8 mouse cellular contexts compared by ENCODE assay signal in genomic region chr10:52417998-52418860, GRCm38 (mm10). TPM values are rescaled to one million over a fixed set of nuclear protein-coding genes. Genes with fewer than 3 reads are reported as not detected.
DNase-seq lines count a peak whose midpoint lies in the region; ATAC-seq lines count a peak whose summit lies in the region.

No protein-coding gene starts in this region.

- peak overlapping the region; percentile 74 for H3K4me2 ChIP-seq in kidney, embryonic 14.5 days (replicated peaks; ENCODE audit: low read depth, low read length)
- H3K4me2 ChIP-seq in forebrain, embryonic 16.5 days (ENCODE audit: low read length) = peak overlapping the region; percentile 76
- peak overlapping the region; percentile 73 for H3K4me2 ChIP-seq in limb, embryonic 12.5 days
- peak overlapping the region; percentile 60 for H3K4me2 ChIP-seq in neural tube, embryonic 12.5 days (replicated peaks)

- H3K27me3 ChIP-seq in kidney, embryonic 14.5 days (ENCODE audit: control insufficient read depth, insufficient read depth, low read length) = no peaks in the 10 kb centered on the region
- no peaks in the 10 kb centered on the region for H3K27me3 ChIP-seq in forebrain, embryonic 16.5 days (replicated peaks; ENCODE audit: control insufficient read depth, insufficient read depth, low read length)
- H3K27me3 ChIP-seq in limb, embryonic 12.5 days = no peaks in the 10 kb centered on the region
- H3K27me3 ChIP-seq in neural tube, embryonic 12.5 days (replicated peaks) = no peaks in the 10 kb centered on the region

- no peak for DNase-seq in kidney, postnatal 4 days
- DNase-seq in adrenal gland, postnatal 25 days = peak; percentile 48
- no peak for DNase-seq in gastrocnemius, postnatal 36 days
- no peak for DNase-seq in layer of hippocampus, postnatal 14 days (ENCODE audit: low spot score in 2 of 2)

- peak overlapping the region; percentile 76 for H3K4me3 ChIP-seq in kidney, embryonic 14.5 days (ENCODE audit: low read length)
- peak overlapping the region; percentile 97 for H3K4me3 ChIP-seq in forebrain, embryonic 16.5 days (replicated peaks; ENCODE audit: low read length)
- H3K4me3 ChIP-seq in limb, embryonic 12.5 days (replicated peaks) = peak overlapping the region; percentile 97
- peak overlapping the region; percentile 84 for H3K4me3 ChIP-seq in neural tube, embryonic 12.5 days

- peak; percentile 43 for ATAC-seq in kidney, embryonic 14.5 days (ENCODE audit: low FRiP score, low TSS enrichment)
- ATAC-seq in forebrain, embryonic 16.5 days = peak; percentile 27
- ATAC-seq in limb, embryonic 12.5 days (ENCODE audit: insufficient number of reproducible peaks, insufficient read depth, low FRiP score, low TSS enrichment, low read depth) = peak; percentile 38
- peak; percentile 69 for ATAC-seq in neural tube, embryonic 12.5 days (ENCODE audit: low FRiP score, low read depth)

- WGBS in kidney, embryonic 14.5 days = 1% methylated on average over 39 of the region's 39 CpGs
- 1% methylated on average over 39 of the region's 39 CpGs for WGBS in forebrain, embryonic 16.5 days
- 2% methylated on average over 39 of the region's 39 CpGs for WGBS in limb, embryonic 12.5 days
- 2% methylated on average over 39 of the region's 39 CpGs for WGBS in neural tube, embryonic 12.5 days

- H3K27ac ChIP-seq in kidney, embryonic 14.5 days (ENCODE audit: low read depth, low read length) = peak overlapping the region; percentile 84
- H3K27ac ChIP-seq in forebrain, embryonic 16.5 days (ENCODE audit: low read length) = peak overlapping the region; percentile 95
- H3K27ac ChIP-seq in limb, embryonic 12.5 days = peak overlapping the region; percentile 94
- peak overlapping the region; percentile 72 for H3K27ac ChIP-seq in neural tube, embryonic 12.5 days

- peaks cover 9% of the 10 kb centered on the region for H3K4me1 ChIP-seq in kidney, embryonic 14.5 days (ENCODE audit: control insufficient read depth, insufficient read depth, low read length)
- H3K4me1 ChIP-seq in forebrain, embryonic 16.5 days (replicated peaks; ENCODE audit: control insufficient read depth, insufficient read depth, low read length) = peaks cover 24% of the 10 kb centered on the region
- H3K4me1 ChIP-seq in limb, embryonic 12.5 days (replicated peaks) = peaks cover 16% of the 10 kb centered on the region
- peaks cover 11% of the 10 kb centered on the region for H3K4me1 ChIP-seq in neural tube, embryonic 12.5 days

- no peaks in the 10 kb centered on the region for H3K9me3 ChIP-seq in kidney, embryonic 14.5 days (ENCODE audit: control insufficient read depth, low read length)
- H3K9me3 ChIP-seq in forebrain, embryonic 16.5 days (ENCODE audit: control insufficient read depth, low read length) = no peaks in the 10 kb centered on the region
- no peaks in the 10 kb centered on the region for H3K9me3 ChIP-seq in limb, embryonic 12.5 days
- no peaks in the 10 kb centered on the region for H3K9me3 ChIP-seq in neural tube, embryonic 12.5 days

- H3K36me3 ChIP-seq in kidney, embryonic 14.5 days (ENCODE audit: control insufficient read depth, insufficient read depth, low read length) = no peaks in the 10 kb centered on the region
- H3K36me3 ChIP-seq in forebrain, embryonic 16.5 days (ENCODE audit: control insufficient read depth, insufficient read depth) = no peaks in the 10 kb centered on the region
- H3K36me3 ChIP-seq in limb, embryonic 12.5 days = no peaks in the 10 kb centered on the region
- H3K36me3 ChIP-seq in neural tube, embryonic 12.5 days = no peaks in the 10 kb centered on the region

- peak overlapping the region; percentile 91 for H3K9ac ChIP-seq in kidney, embryonic 14.5 days (ENCODE audit: low read depth, low read length)
- peak overlapping the region; percentile 93 for H3K9ac ChIP-seq in forebrain, embryonic 16.5 days (replicated peaks; ENCODE audit: low read depth, low read length)
- peak overlapping the region; percentile 93 for H3K9ac ChIP-seq in limb, embryonic 12.5 days (replicated peaks)
- H3K9ac ChIP-seq in neural tube, embryonic 12.5 days = peak overlapping the region; percentile 87

- intact Hi-C loops in gastrocnemius, postnatal 36 days (cut with DNase I) = loop anchor here (5.0 kb wide), 1 partner anchor 36 kb away; the partner anchor contains the start of gene Gopc

RNA-seq across cellular contexts. Expression of gene Nus1, which starts 0.9 kb away (rescaled TPM):
- polyA plus RNA-seq in kidney, embryonic 14.5 days (2014; fragmentation: Nextera tagmentation; extraction: Ambion mirVana) = 17.2 and 18.5 TPM in 2 replicates
- total RNA-seq in adrenal gland, postnatal 25 days (2021) = 48.7 and 53.9 TPM in 2 replicates
- polyA plus RNA-seq in forebrain, embryonic 16.5 days (2015; fragmentation: Nextera tagmentation; extraction: Ambion mirVana) = 19.2 and 20.3 TPM in 2 replicates
- polyA plus RNA-seq in limb, embryonic 12.5 days (2016; fragmentation: Nextera tagmentation; extraction: Ambion mirVana) = 18.5 and 18.7 TPM in 2 replicates
- polyA plus RNA-seq in neural tube, embryonic 12.5 days (2016; fragmentation: Nextera tagmentation; extraction: Ambion mirVana) = 17.0 and 17.2 TPM in 2 replicates
- 10 to 100 TPM; 16.3 to 17.4 TPM for total RNA-seq in gastrocnemius, postnatal 36 days (2021)
- 10 to 100 TPM; 59.5 to 61.9 TPM for total RNA-seq in layer of hippocampus, postnatal 14 days (2021)

RNA-seq across cellular contexts. Expression of gene Nepn, which starts 29.5 kb away (rescaled TPM):
- polyA plus RNA-seq in kidney, embryonic 14.5 days (2014; fragmentation: Nextera tagmentation; extraction: Ambion mirVana) = not detected in 2 replicates
- total RNA-seq in adrenal gland, postnatal 25 days (2021) = 0.15 TPM in 1 of 2 replicates, not detected in the other
- polyA plus RNA-seq in forebrain, embryonic 16.5 days (2015; fragmentation: Nextera tagmentation; extraction: Ambion mirVana) = not detected in 2 replicates
- polyA plus RNA-seq in limb, embryonic 12.5 days (2016; fragmentation: Nextera tagmentation; extraction: Ambion mirVana) = 0.14 TPM in 1 of 2 replicates, not detected in the other
- not detected in 2 replicates for polyA plus RNA-seq in neural tube, embryonic 12.5 days (2016; fragmentation: Nextera tagmentation; extraction: Ambion mirVana)
- total RNA-seq in gastrocnemius, postnatal 36 days (2021) = under 1 TPM; 0.27 to 0.31 TPM
- total RNA-seq in layer of hippocampus, postnatal 14 days (2021) = not detected

RNA-seq across cellular contexts. Expression of gene Gopc, which starts 36.3 kb away (rescaled TPM):
- 10.4 and 19.0 TPM in 2 replicates for polyA plus RNA-seq in kidney, embryonic 14.5 days (2014; fragmentation: Nextera tagmentation; extraction: Ambion mirVana)
- 29.7 and 31.2 TPM in 2 replicates for total RNA-seq in adrenal gland, postnatal 25 days (2021)
- 25.4 and 26.8 TPM in 2 replicates for polyA plus RNA-seq in forebrain, embryonic 16.5 days (2015; fragmentation: Nextera tagmentation; extraction: Ambion mirVana)
- 24.3 and 26.4 TPM in 2 replicates for polyA plus RNA-seq in limb, embryonic 12.5 days (2016; fragmentation: Nextera tagmentation; extraction: Ambion mirVana)
- 31.7 and 35.6 TPM in 2 replicates for polyA plus RNA-seq in neural tube, embryonic 12.5 days (2016; fragmentation: Nextera tagmentation; extraction: Ambion mirVana)
- total RNA-seq in gastrocnemius, postnatal 36 days (2021) = 1 to 10 TPM; 7.4 to 8.5 TPM
- 10 to 100 TPM; 44.7 to 45.1 TPM for total RNA-seq in layer of hippocampus, postnatal 14 days (2021)

RNA-seq across cellular contexts. Expression of gene Gm26741, which starts 59.7 kb away (rescaled TPM):
- not detected in 2 replicates for polyA plus RNA-seq in kidney, embryonic 14.5 days (2014; fragmentation: Nextera tagmentation; extraction: Ambion mirVana)
- not detected in 2 replicates for total RNA-seq in adrenal gland, postnatal 25 days (2021)
- not detected in 2 replicates for polyA plus RNA-seq in forebrain, embryonic 16.5 days (2015; fragmentation: Nextera tagmentation; extraction: Ambion mirVana)
- polyA plus RNA-seq in limb, embryonic 12.5 days (2016; fragmentation: Nextera tagmentation; extraction: Ambion mirVana) = not detected in 2 replicates
- polyA plus RNA-seq in neural tube, embryonic 12.5 days (2016; fragmentation: Nextera tagmentation; extraction: Ambion mirVana) = not detected in 2 replicates
- total RNA-seq in gastrocnemius, postnatal 36 days (2021) = not detected
- total RNA-seq in layer of hippocampus, postnatal 14 days (2021) = not detected
